Mouse (Mus musculus): ENCODE measurements at regions not wholly inside any gene's neighbourhood (a gene's known extent, or its start where the extent isn't known, plus 50 kb on each side); places are given as distances from the start of the nearest gene placed in this dataset.
"Not testable (repeated sequence)": the region's sequence is repeated elsewhere in the genome, so short reads cannot be mapped to it uniquely, and the experiment has no call there.

- not testable (repeated sequence) for H3K9ac ChIP-seq; H3K36me3 ChIP-seq (replicated peaks); H3K4me3 ChIP-seq (replicated peaks); H3K4me2 ChIP-seq; H3K4me1 ChIP-seq; H3K27me3 ChIP-seq; H3K9me3 ChIP-seq; ATAC-seq (ENCODE audit: low FRiP score); H3K27ac ChIP-seq
- 94% methylated on average over 1 of the region's 1 CpGs for WGBS
Observed at GRCm38 (mm10) chr12:114757948-114758347, 1214.2 kb downstream of the Adam6a start.

- not testable (repeated sequence) for H3K27me3 ChIP-seq; H3K4me2 ChIP-seq; H3K4me3 ChIP-seq (replicated peaks); H3K36me3 ChIP-seq (replicated peaks); H3K9ac ChIP-seq; ATAC-seq (ENCODE audit: low FRiP score); H3K4me1 ChIP-seq; H3K27ac ChIP-seq
- 86% methylated on average over 3 of the region's 3 CpGs for WGBS
- peaks cover 27% of the 10 kb centered on the region for H3K9me3 ChIP-seq
Observed at GRCm38 (mm10) chr12:114764211-114764610, 1220.5 kb downstream of the Adam6a start.

DNA sequence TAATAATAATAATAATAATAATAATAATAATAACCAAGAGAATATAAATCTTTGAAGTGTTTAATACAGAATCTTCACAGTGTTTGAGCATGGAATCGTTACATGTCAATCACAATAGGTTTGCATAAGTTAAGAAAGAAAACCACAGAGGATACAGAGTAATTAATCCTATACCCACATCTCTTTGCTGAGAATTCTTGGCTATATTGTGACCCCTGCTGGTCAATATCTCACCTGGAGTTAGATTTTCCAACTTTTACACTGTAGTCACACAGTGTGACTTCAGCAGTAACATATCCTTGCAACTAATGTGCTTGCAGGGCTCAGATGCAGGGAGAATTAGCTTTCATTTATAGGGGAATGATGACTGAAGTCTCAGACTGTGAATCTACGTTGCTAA is 1231.7 kb downstream of the Adam6a start:
- H3K9ac ChIP-seq; ATAC-seq (ENCODE audit: low FRiP score); H3K4me1 ChIP-seq; H3K36me3 ChIP-seq (replicated peaks); H3K4me3 ChIP-seq (replicated peaks); H3K27ac ChIP-seq; H3K27me3 ChIP-seq; H3K4me2 ChIP-seq: not testable (repeated sequence)
- peaks cover 74% of the 10 kb centered on the region for H3K9me3 ChIP-seq
- WGBS = 73% methylated on average over 2 of the region's 2 CpGs

DNA sequence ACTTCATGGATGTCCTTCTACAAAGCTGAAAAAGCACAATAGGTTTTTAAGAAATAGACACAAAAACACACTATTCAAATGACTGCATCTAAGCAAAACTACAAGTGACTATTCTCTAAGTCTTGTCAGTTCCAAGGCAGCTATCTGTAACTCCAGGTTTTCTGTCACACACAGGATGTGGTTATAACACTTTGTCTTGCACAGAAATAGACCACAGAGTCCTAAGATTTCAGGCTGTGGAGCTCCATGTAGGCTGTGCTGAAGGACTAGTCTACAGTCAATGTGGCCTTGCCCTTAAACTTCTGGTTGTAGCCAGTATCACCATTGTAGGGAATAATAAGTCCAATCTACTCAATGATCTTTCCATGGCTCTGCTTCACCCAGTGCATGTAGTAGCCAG is 1243.1 kb upstream of the Zfp386 start:
- peaks cover 6% of the 10 kb centered on the region; the same call in 1 of the 2 replicates for H3K9me3 ChIP-seq
- H3K36me3 ChIP-seq (replicated peaks) = no peaks in the 10 kb centered on the region
- no peak for ATAC-seq (ENCODE audit: low FRiP score)
- H3K9ac ChIP-seq = no peak overlapping the region
- H3K4me1 ChIP-seq = no peaks in the 10 kb centered on the region
- H3K4me3 ChIP-seq (replicated peaks) = no peak overlapping the region
- H3K27me3 ChIP-seq = no peaks in the 10 kb centered on the region
- no peak overlapping the region for H3K4me2 ChIP-seq
- no peak overlapping the region for H3K27ac ChIP-seq

- H3K9me3 ChIP-seq = peaks cover 20% of the 10 kb centered on the region
- no peak overlapping the region for H3K4me2 ChIP-seq
- H3K27ac ChIP-seq = no peak overlapping the region
- ATAC-seq (ENCODE audit: low FRiP score) = no peak
- H3K27me3 ChIP-seq = no peaks in the 10 kb centered on the region
- no peaks in the 10 kb centered on the region for H3K36me3 ChIP-seq (replicated peaks)
- no peaks in the 10 kb centered on the region for H3K4me1 ChIP-seq
- no peak overlapping the region for H3K4me3 ChIP-seq (replicated peaks)
- 84% methylated on average over 1 of the region's 1 CpGs for WGBS
- no peak overlapping the region for H3K9ac ChIP-seq
Observed at GRCm38 (mm10) chr12:114809186-114809585, 1238.3 kb upstream of the Zfp386 start.

GRCm38 (mm10) chr12:114816858-114817257 is 1230.7 kb upstream of the Zfp386 start:
- not testable (repeated sequence) for H3K9ac ChIP-seq; H3K4me1 ChIP-seq; ATAC-seq (ENCODE audit: low FRiP score); H3K36me3 ChIP-seq (replicated peaks); H3K27me3 ChIP-seq; H3K4me3 ChIP-seq (replicated peaks); H3K4me2 ChIP-seq; H3K27ac ChIP-seq
- WGBS = 64% methylated on average over 1 of the region's 1 CpGs
- H3K9me3 ChIP-seq = peaks cover 23% of the 10 kb centered on the region

GRCm38 (mm10) chr12:114832916-114833315 is 1214.6 kb upstream of the Zfp386 start:
- Histone ChIP-seq H3K9me3 (peaks cover 19% of the 10 kb centered on the region; the same call in 1 of the 2 replicates), H3K4me2 (no peak overlapping the region), H3K4me3 (replicated peaks) (no peak overlapping the region), H3K27ac (no peak overlapping the region), H3K27me3 (no peaks in the 10 kb centered on the region), H3K36me3 (replicated peaks) (no peaks in the 10 kb centered on the region), H3K9ac (no peak overlapping the region), H3K4me1 (no peaks in the 10 kb centered on the region)
- ATAC-seq (ENCODE audit: low FRiP score) = no peak
